Mouse (Mus musculus) monocyte, adult 59 days (primary cell): ENCODE data around the gene Six2. TPM values are rescaled to one million over a fixed set of nuclear protein-coding genes. Genes with fewer than 3 reads are reported as not detected.

ENCODE experiments used
- total RNA-seq, 2 experiments: library from RNA; stranded (reverse); gene quantifications; one replicate each; pipeline ENCODE4 v1.2.4; 2023

Gene Six2
- not detected for total RNA-seq

DNA sequence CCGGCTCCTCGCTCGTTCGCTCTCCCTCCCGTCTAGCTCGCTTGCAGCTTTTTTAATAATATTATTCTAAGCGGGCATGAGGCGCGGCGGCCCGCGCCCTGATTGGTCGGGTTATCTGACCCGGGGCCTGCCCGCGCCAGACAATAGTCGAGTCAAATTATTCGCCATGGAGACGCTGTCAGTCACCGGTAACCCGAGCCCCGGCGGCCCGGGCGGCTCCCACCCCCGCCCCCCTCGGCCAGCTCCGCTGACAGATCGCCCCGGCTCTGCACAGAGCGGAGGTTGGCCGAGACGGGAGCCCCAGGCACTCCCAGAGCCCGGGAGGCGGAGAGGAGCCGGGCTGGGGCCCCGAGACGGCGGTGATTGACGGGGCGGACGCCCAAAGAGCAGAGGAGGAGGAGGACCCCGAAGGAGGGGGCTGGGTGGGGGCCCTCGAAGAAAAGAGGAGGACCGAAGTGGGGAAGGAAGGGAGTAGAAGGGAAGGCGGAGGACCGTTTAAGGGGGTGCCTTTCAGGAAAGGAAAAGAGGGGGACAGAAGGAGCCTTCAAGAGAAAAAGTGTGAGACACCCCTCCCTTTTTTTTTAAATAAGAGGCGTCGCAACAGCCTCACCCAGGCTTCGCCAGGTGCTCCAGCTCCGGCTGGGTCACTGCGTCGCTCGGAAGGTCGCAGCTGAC lies at the start of gene Six2:
TSS of gene Six2 (minus strand) at position 39 of the 675 bp plus-strand sequence.

Other genes starting within 250 kb of the Six2 start
- gene Six3, start 74.7 kb downstream of the Six2 start, total RNA-seq = not detected